Mouse (Mus musculus) cortical plate, adult 2 months (tissue): ENCODE results near the gene Smarce1. TPM values are rescaled to one million over a fixed set of nuclear protein-coding genes. Genes with fewer than 3 reads are reported as not detected.

ENCODE experiments used
- H3K27ac ChIP-seq: fragments of 200-500 bp; 2 replicates; pipeline ENCODE4 v1.5.1; 2012; ENCODE audit warnings: low read length, control low read depth, inconsistent platforms; ENCODE audit not compliant: insufficient read depth
- H3K4me1 ChIP-seq: fragments of 200-500 bp; 2 replicates; pipeline ENCODE4 v1.6.1; 2011; ENCODE audit warnings: low read length; ENCODE audit not compliant: control insufficient read depth, insufficient read depth
- H3K4me3 ChIP-seq: fragments of 200-500 bp; 2 replicates; pipeline ENCODE4 v1.5.1; 2011; ENCODE audit warnings: mild to moderate bottlenecking, low read length, control low read depth; ENCODE audit not compliant: insufficient read depth
- CTCF ChIP-seq: fragments of 200-500 bp; IDR thresholded peaks from 2 replicates; pipeline ENCODE4 v1.5.1; 2011; ENCODE audit warnings: mild to moderate bottlenecking, control low read depth, low read length; ENCODE audit not compliant: insufficient read depth; ENCODE audit errors: extremely low read depth
- POLR2A ChIP-seq: fragments of 200-500 bp; IDR thresholded peaks from 2 replicates; pipeline ENCODE4 v1.6.1; 2011; ENCODE audit warnings: mild to moderate bottlenecking, low read length, control low read depth; ENCODE audit not compliant: insufficient read depth; ENCODE audit errors: extremely low read depth
- polyA plus RNA-seq: library from polyadenylated mRNA; depleted of rRNA; stranded (reverse); fragments of >200 nt; gene quantifications from 2 replicates; pipeline ENCODE4 v1.2.3, GENCODE M21; 2012; rRNA removed

The Smarce1 gene
- 60.6 and 69.0 TPM in 2 replicates for polyA plus RNA-seq

GRCm38 (mm10) chr11:99230261-99231048, at the start of gene Smarce1:
Gene Smarce1, minus strand, starts transcription at chr11:99231017.
- Histone ChIP-seq H3K4me3 (peak within 1 kb of the TSS; percentile 73), H3K27ac (peak within 1 kb of the TSS; percentile 79), H3K4me1 (peaks cover 1% of the 10 kb centered on the region; the same call in 1 of the 2 replicates)
- TF ChIP-seq POLR2A (0 out of 2 replicates have a peak, but pooled peaks have one; percentile 5), CTCF (no peak)

GRCm38 (mm10) chr11:99279986-99280385, 49.2 kb upstream of the Smarce1 start:
- Histone ChIP-seq H3K4me3 (no peak overlapping the region), H3K27ac (no peak overlapping the region), H3K4me1 (no peaks in the 10 kb centered on the region)
- TF ChIP-seq POLR2A (no peak), CTCF (no peak)

DNA sequence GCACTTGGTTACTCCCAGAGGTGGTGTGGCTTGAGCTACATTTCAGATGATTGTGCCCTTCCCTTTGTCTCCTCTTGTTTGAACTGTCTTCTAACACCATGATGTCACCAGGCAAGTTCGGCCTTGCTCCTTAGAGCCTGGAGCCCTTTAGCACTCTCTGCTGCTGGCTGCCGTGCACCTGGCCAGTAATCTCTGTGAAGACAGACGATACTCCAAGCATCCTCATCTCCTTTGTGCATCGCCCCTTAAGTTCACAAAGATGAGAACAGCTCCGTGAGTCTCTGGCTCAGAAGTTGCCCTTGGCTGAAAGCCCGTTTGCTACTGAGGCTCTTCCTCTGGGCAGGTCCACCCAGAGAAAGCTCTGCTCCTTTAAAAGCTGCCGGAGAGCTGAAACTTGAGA, 46.0 kb upstream of the Smarce1 start:
- TF ChIP-seq POLR2A = no peak
- TF ChIP-seq CTCF = no peak
- Histone ChIP-seq H3K27ac (no peak overlapping the region), H3K4me1 (no peaks in the 10 kb centered on the region), H3K4me3 (no peak overlapping the region)

DNA sequence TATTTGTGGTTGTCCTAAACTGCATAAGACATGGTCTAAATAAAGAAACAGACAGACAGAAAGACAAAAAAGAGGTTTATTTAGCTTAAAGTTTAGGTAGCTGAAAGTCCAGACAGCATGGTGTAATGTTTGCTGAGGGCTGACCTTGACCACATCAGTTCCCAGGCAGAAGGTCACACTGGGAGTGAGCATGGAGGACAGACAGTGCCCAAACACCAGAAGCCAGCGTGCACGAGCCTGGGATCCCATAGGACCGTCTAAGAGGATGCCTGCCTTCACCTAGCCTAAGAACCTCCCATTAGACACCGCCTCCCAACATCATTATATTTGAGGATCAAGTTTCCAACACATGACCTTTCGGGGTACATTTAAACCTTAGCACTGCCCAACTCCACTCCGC, 44.8 kb upstream of the Smarce1 start:
- no peak for TF ChIP-seq CTCF
- Histone ChIP-seq H3K4me3 (no peak overlapping the region), H3K27ac (no peak overlapping the region), H3K4me1 (no peaks in the 10 kb centered on the region)

GRCm38 (mm10) chr11:99272721-99273120, 41.9 kb upstream of the Smarce1 start:
- Histone ChIP-seq H3K27ac (no peak overlapping the region), H3K4me1 (no peaks in the 10 kb centered on the region), H3K4me3 (no peak overlapping the region)
- no peak for TF ChIP-seq CTCF
- no peak for TF ChIP-seq POLR2A

- TF ChIP-seq POLR2A = no peak
- no peak overlapping the region for H3K27ac ChIP-seq
- H3K4me3 ChIP-seq = no peak overlapping the region
- peaks cover 3% of the 10 kb centered on the region; the same call in 1 of the 2 replicates for H3K4me1 ChIP-seq
Observed at GRCm38 (mm10) chr11:99269192-99269591, 38.4 kb upstream of the Smarce1 start.

GRCm38 (mm10) chr11:99265796-99266195, 35.0 kb upstream of the Smarce1 start:
- H3K4me1 ChIP-seq = peaks cover 3% of the 10 kb centered on the region; the same call in 1 of the 2 replicates

DNA sequence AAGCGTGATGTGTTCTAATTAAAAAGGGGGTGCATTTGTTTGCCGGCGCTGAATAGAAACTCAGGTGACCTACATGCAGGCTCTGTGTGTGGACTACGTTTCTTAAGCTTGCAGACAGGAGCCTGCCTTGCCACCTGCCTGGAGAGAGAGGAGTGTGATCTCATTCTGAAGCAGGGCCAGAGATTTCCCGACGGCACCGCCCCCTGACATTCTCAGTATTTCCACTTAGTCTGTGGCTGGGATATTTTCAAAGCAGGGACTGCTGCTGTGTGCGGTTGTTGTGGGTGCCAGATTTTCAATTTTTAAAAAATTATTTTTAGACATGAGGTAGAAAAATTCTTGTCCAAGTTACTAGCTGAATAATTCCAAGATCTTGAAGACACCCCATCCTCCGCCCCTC, 34.4 kb upstream of the Smarce1 start:
- TF ChIP-seq POLR2A (no peak), CTCF (no peak)
- Histone ChIP-seq H3K27ac (no peak overlapping the region), H3K4me3 (no peak overlapping the region), H3K4me1 (peaks cover 3% of the 10 kb centered on the region; the same call in 1 of the 2 replicates)

More at GRCm38 (mm10) chr11:99265796-99266195, 35.0 kb upstream of the Smarce1 start:
- H3K4me3 ChIP-seq = no peak overlapping the region
- TF ChIP-seq CTCF = no peak
- no peak for TF ChIP-seq POLR2A
- H3K27ac ChIP-seq = peak overlapping the region; percentile 81

DNA sequence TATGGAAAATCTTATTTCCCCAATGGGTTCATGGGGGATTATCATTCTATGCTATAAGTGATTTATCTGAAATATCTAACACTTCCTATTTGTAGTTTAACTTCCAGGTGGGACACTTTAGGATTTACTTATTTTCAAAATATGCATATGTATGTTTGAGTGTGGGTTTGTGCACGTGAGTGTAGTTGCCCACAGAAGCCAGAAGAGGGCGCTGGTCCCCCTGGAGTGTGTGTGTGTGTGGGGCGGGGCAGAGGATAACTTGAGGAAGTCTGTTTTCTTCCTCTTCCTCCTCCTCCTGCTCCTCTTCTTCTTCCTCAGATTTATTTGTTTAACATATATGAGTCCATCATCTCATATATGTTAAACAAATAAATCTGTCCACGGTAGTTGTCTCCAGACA, 25.4 kb upstream of the Smarce1 start:
- H3K4me3 ChIP-seq = no peak overlapping the region
- H3K4me1 ChIP-seq = no peaks in the 10 kb centered on the region
- TF ChIP-seq CTCF (no peak), POLR2A (no peak)
- H3K27ac ChIP-seq = no peak overlapping the region

- no peak for TF ChIP-seq CTCF
- no peak for TF ChIP-seq POLR2A
- H3K4me3 ChIP-seq = no peak overlapping the region
- no peak overlapping the region for H3K27ac ChIP-seq
- no peaks in the 10 kb centered on the region for H3K4me1 ChIP-seq
Observed at GRCm38 (mm10) chr11:99255316-99255715, 24.5 kb upstream of the Smarce1 start.

DNA sequence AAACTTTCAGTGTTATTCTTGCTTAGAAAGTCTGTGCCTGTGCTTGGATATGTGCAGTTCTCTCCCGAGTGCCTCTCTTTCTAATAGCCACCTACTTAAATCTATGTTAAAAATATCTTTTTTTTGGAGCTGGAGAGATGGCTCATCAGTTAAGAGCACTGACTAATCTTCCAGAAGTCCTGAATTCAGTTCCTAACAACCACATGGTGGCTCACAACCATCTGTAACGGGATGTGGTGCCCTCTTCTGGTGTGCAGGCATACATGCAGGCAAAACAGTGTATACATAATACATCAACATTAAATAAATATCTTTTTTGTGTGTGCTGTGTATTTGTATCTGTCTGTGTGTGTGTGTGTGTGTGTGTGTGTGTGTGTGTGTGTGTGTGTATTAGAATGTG, 23.1 kb upstream of the Smarce1 start:
- no peak for TF ChIP-seq POLR2A
- peak; percentile 35; the same call in 1 of the 2 replicates for TF ChIP-seq CTCF
- H3K4me1 ChIP-seq = peaks cover 3% of the 10 kb centered on the region; the same call in 1 of the 2 replicates

More for the DNA sequence above, 23.1 kb upstream of the Smarce1 start:
- no peak overlapping the region for H3K4me3 ChIP-seq
- H3K27ac ChIP-seq = no peak overlapping the region
